Mouse (Mus musculus): ENCODE results near the gene Dsn1. TPM values are rescaled to one million over a fixed set of nuclear protein-coding genes. Genes with fewer than 3 reads are reported as not detected.

The Dsn1 gene
- polyA plus RNA-seq, 1 experiment from 2014 or later, result 44.2 TPM

GRCm38 (mm10) chr2:157049831-157050243 is 42.9 kb upstream of the Dsn1 start:
- 49% methylated on average over 8 of the region's 8 CpGs for WGBS
- no peak overlapping the region for H3K4me2 ChIP-seq
- no peaks in the 10 kb centered on the region for H3K27me3 ChIP-seq (ENCODE audit: insufficient read depth, low read length)
- peaks cover 69% of the 10 kb centered on the region for H3K36me3 ChIP-seq (ENCODE audit: insufficient read depth)
- H3K9ac ChIP-seq, result no peak overlapping the region
- H3K4me3 ChIP-seq (ENCODE audit: low read depth, low read length), result no peak overlapping the region
- H3K27ac ChIP-seq (ENCODE audit: low read depth), result no peak overlapping the region
- no peaks in the 10 kb centered on the region for H3K4me1 ChIP-seq (ENCODE audit: insufficient read depth)
- ATAC-seq (ENCODE audit: insufficient read depth) (no peak), DNase-seq (peak; percentile 59)
- H3K9me3 ChIP-seq (ENCODE audit: low read depth, low read length), result no peaks in the 10 kb centered on the region
- TF ChIP-seq CTCF (IDR thresholded peaks at IDR 0.05; ENCODE audit: low read depth), result no peak

GRCm38 (mm10) chr2:157048395-157049181 is 41.6 kb upstream of the Dsn1 start:
- no peaks in the 10 kb centered on the region for H3K9me3 ChIP-seq (ENCODE audit: low read depth, low read length)
- ATAC-seq (ENCODE audit: insufficient read depth) (no peak), DNase-seq (no peak)
- H3K9ac ChIP-seq, result no peak overlapping the region
- no peaks in the 10 kb centered on the region for H3K27me3 ChIP-seq (ENCODE audit: insufficient read depth, low read length)
- H3K27ac ChIP-seq (ENCODE audit: low read depth), result peak overlapping the region; percentile 2; the same call in 1 of the 2 replicates
- TF ChIP-seq CTCF (IDR thresholded peaks at IDR 0.05; ENCODE audit: low read depth), result no peak
- WGBS, result 81% methylated on average over 13 of the region's 13 CpGs
- no peak overlapping the region for H3K4me2 ChIP-seq
- peaks cover 69% of the 10 kb centered on the region for H3K36me3 ChIP-seq (ENCODE audit: insufficient read depth)
- H3K4me1 ChIP-seq (ENCODE audit: insufficient read depth), result no peaks in the 10 kb centered on the region
- H3K4me3 ChIP-seq (ENCODE audit: low read depth, low read length), result no peak overlapping the region

- DNase-seq (no peak), ATAC-seq (ENCODE audit: insufficient read depth) (no peak)
- Histone ChIP-seq H3K9ac (no peak overlapping the region), H3K27me3 (ENCODE audit: insufficient read depth, low read length) (no peaks in the 10 kb centered on the region), H3K4me3 (ENCODE audit: low read depth, low read length) (no peak overlapping the region), H3K9me3 (ENCODE audit: low read depth, low read length) (no peaks in the 10 kb centered on the region), H3K27ac (ENCODE audit: low read depth) (no peak overlapping the region), H3K4me1 (ENCODE audit: insufficient read depth) (no peaks in the 10 kb centered on the region), H3K36me3 (ENCODE audit: insufficient read depth) (peaks cover 59% of the 10 kb centered on the region), H3K4me2 (no peak overlapping the region)
- no peak for TF ChIP-seq CTCF (IDR thresholded peaks at IDR 0.05; ENCODE audit: low read depth)
- WGBS, result 93% methylated on average over 5 of the region's 5 CpGs
Observed at GRCm38 (mm10) chr2:157046956-157047355, 40.0 kb upstream of the Dsn1 start.

GRCm38 (mm10) chr2:157045932-157046331 is 39.0 kb upstream of the Dsn1 start:
- 95% methylated on average over 2 of the region's 2 CpGs for WGBS
- H3K4me1 ChIP-seq (ENCODE audit: insufficient read depth), result no peaks in the 10 kb centered on the region
- no peak overlapping the region for H3K27ac ChIP-seq (ENCODE audit: low read depth)
- ATAC-seq (ENCODE audit: insufficient read depth) (no peak), DNase-seq (no peak)
- no peak for TF ChIP-seq CTCF (IDR thresholded peaks at IDR 0.05; ENCODE audit: low read depth)
- H3K9me3 ChIP-seq (ENCODE audit: low read depth, low read length), result no peaks in the 10 kb centered on the region
- no peaks in the 10 kb centered on the region for H3K27me3 ChIP-seq (ENCODE audit: insufficient read depth, low read length)
- peaks cover 61% of the 10 kb centered on the region for H3K36me3 ChIP-seq (ENCODE audit: insufficient read depth)
- no peak overlapping the region for H3K9ac ChIP-seq
- no peak overlapping the region for H3K4me3 ChIP-seq (ENCODE audit: low read depth, low read length)
- no peak overlapping the region for H3K4me2 ChIP-seq

- peaks cover 65% of the 10 kb centered on the region for H3K36me3 ChIP-seq (ENCODE audit: insufficient read depth)
- H3K27ac ChIP-seq (ENCODE audit: low read depth), result no peak overlapping the region
- no peak overlapping the region for H3K9ac ChIP-seq
- ATAC-seq (ENCODE audit: insufficient read depth) (no peak), DNase-seq (peak; percentile 56)
- 0 out of 2 replicates have a peak, but pooled peaks cover 2% of the 10 kb centered on the region for H3K4me1 ChIP-seq (ENCODE audit: insufficient read depth)
- H3K4me3 ChIP-seq (ENCODE audit: low read depth, low read length), result no peak overlapping the region
- no peaks in the 10 kb centered on the region for H3K27me3 ChIP-seq (ENCODE audit: insufficient read depth, low read length)
- peak; percentile 66 for TF ChIP-seq CTCF (IDR thresholded peaks at IDR 0.05; ENCODE audit: low read depth)
- no peaks in the 10 kb centered on the region for H3K9me3 ChIP-seq (ENCODE audit: low read depth, low read length)
- H3K4me2 ChIP-seq, result no peak overlapping the region
Observed at GRCm38 (mm10) chr2:157043987-157044386, 37.0 kb upstream of the Dsn1 start.

GRCm38 (mm10) chr2:157043556-157043955 is 36.6 kb upstream of the Dsn1 start:
- WGBS, result 86% methylated on average over 8 of the region's 8 CpGs
- Histone ChIP-seq H3K4me3 (ENCODE audit: low read depth, low read length) (no peak overlapping the region), H3K27ac (ENCODE audit: low read depth) (no peak overlapping the region), H3K4me1 (ENCODE audit: insufficient read depth) (0 out of 2 replicates have a peak, but pooled peaks cover 2% of the 10 kb centered on the region), H3K27me3 (ENCODE audit: insufficient read depth, low read length) (no peaks in the 10 kb centered on the region), H3K9me3 (ENCODE audit: low read depth, low read length) (no peaks in the 10 kb centered on the region), H3K36me3 (ENCODE audit: insufficient read depth) (peaks cover 70% of the 10 kb centered on the region), H3K4me2 (no peak overlapping the region), H3K9ac (no peak overlapping the region)
- ATAC-seq (ENCODE audit: insufficient read depth), result no peak
- TF ChIP-seq CTCF (IDR thresholded peaks at IDR 0.05; ENCODE audit: low read depth), result no peak
- DNase-seq, result no peak

- no peak overlapping the region for H3K27ac ChIP-seq (ENCODE audit: low read depth)
- no peak overlapping the region for H3K9ac ChIP-seq
- no peaks in the 10 kb centered on the region for H3K27me3 ChIP-seq (ENCODE audit: insufficient read depth, low read length)
- WGBS, result 85% methylated on average over 7 of the region's 7 CpGs
- TF ChIP-seq CTCF (IDR thresholded peaks at IDR 0.05; ENCODE audit: low read depth), result no peak
- H3K9me3 ChIP-seq (ENCODE audit: low read depth, low read length), result no peaks in the 10 kb centered on the region
- H3K4me2 ChIP-seq, result no peak overlapping the region
- DNase-seq (no peak), ATAC-seq (ENCODE audit: insufficient read depth) (no peak)
- no peak overlapping the region for H3K4me3 ChIP-seq (ENCODE audit: low read depth, low read length)
- H3K4me1 ChIP-seq (ENCODE audit: insufficient read depth), result 0 out of 2 replicates have a peak, but pooled peaks cover 2% of the 10 kb centered on the region
- peaks cover 85% of the 10 kb centered on the region for H3K36me3 ChIP-seq (ENCODE audit: insufficient read depth)
Observed at GRCm38 (mm10) chr2:157041421-157041820, 34.5 kb upstream of the Dsn1 start.

Data from lung, embryonic 14.5 days (tissue).